Mouse (Mus musculus) thymus, adult 2 months (tissue): ENCODE data around the gene Igflr1.

ENCODE experiments used
- CTCF ChIP-seq: fragments of 200-500 bp; IDR thresholded peaks from 2 replicates; pipeline ENCODE4 v1.5.1; 2012; ENCODE audit warnings: mild to moderate bottlenecking, control low read depth, low read length, moderate library complexity, borderline replicate concordance; ENCODE audit not compliant: control insufficient read depth, poor library complexity, insufficient read depth; ENCODE audit errors: extremely low read depth
- POLR2A ChIP-seq: fragments of 200-500 bp; IDR thresholded peaks from 2 replicates; pipeline ENCODE4 v1.6.1; 2012; ENCODE audit warnings: mild to moderate bottlenecking, low read length, control low read depth, moderate library complexity; ENCODE audit not compliant: control insufficient read depth, poor library complexity, insufficient read depth; ENCODE audit errors: extremely low read depth

DNA sequence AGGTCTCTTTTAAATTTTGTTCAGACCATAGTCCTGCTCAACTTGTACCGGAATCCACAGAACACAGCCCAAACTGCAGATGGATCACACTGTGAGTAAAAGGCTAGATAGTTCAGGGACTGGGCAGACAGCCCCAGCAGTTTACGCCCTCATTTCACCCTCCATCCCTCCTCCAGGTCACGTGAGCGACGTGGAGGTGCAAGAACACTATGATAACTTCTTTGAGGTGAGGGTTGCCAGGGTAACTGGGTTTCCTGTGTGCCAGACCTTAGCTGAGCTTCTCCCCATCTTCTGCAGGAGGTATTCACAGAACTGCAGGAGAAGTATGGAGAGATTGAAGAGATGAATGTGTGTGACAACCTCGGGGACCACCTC lies 1.3 kb upstream of the Igflr1 start:
- TF ChIP-seq CTCF, result no peak
- TF ChIP-seq POLR2A, result no peak
